Comparison of ENCODE assay signal across 7 mouse cellular contexts in genomic region chr1:172028394-172029275, GRCm38 (mm10). TPM values are rescaled to one million over a fixed set of nuclear protein-coding genes. Genes with fewer than 3 reads are reported as not detected.
A peak's percentile ranks its signal among the peaks of the same experiment; 100 is the strongest.
DNase-seq lines count a peak whose midpoint lies in the region; ATAC-seq and TF ChIP-seq lines count a peak whose summit lies in the region.

TSS of gene Vangl2 (minus strand) at chr1:172028444.

- intact Hi-C loops in left cerebral cortex, postnatal 14 days (cut with DNase I): no loop called here

- peak within 1 kb of the TSS; percentile 75 for H3K4me2 ChIP-seq in lung, embryonic 16.5 days (ENCODE audit: low read depth, low read length)
- H3K4me2 ChIP-seq in forebrain, embryonic 13.5 days: peak within 1 kb of the TSS; percentile 96

- peak within 1 kb of the TSS; percentile 96 for H3K4me3 ChIP-seq in lung, embryonic 16.5 days (ENCODE audit: low read length)
- peak within 1 kb of the TSS; percentile 95 for H3K4me3 ChIP-seq in forebrain, embryonic 13.5 days
- H3K4me3 ChIP-seq in olfactory bulb, adult 2 months (ENCODE audit: insufficient read depth, low read depth, low read length): peak within 1 kb of the TSS; percentile 87

- WGBS in lung, embryonic 16.5 days: 53% methylated on average over 21 of the region's 21 CpGs
- 20% methylated on average over 21 of the region's 21 CpGs for WGBS in forebrain, embryonic 13.5 days
- WGBS in olfactory bulb, adult 2 months: 68% methylated on average over 21 of the region's 21 CpGs

- peak within 1 kb of the TSS; percentile 51; the same call in 1 of the 2 replicates for H3K27ac ChIP-seq in lung, embryonic 16.5 days (ENCODE audit: low read length)
- H3K27ac ChIP-seq in forebrain, embryonic 13.5 days: peak within 1 kb of the TSS; percentile 99
- H3K27ac ChIP-seq in olfactory bulb, adult 2 months (ENCODE audit: insufficient read depth, low read depth, low read length): peak within 1 kb of the TSS; percentile 89

- no peak for DNase-seq in lung, postnatal 14 days
- DNase-seq in left cerebral cortex, postnatal 14 days (ENCODE audit: low spot score in 2 of 2): no peak
- no peak for DNase-seq in urinary bladder, postnatal 25 days (ENCODE audit: low spot score)
- DNase-seq in cerebellum, postnatal 25 days: no peak

- H3K36me3 ChIP-seq in lung, embryonic 16.5 days (ENCODE audit: control insufficient read depth, insufficient read depth, low read length): no peaks in the 10 kb centered on the region
- H3K36me3 ChIP-seq in forebrain, embryonic 13.5 days (ENCODE audit: poor library complexity, severe bottlenecking): 0 out of 2 replicates have a peak, but pooled peaks cover 1% of the 10 kb centered on the region

- no peak for ATAC-seq in lung, embryonic 16.5 days (ENCODE audit: low read depth)
- no peak for ATAC-seq in forebrain, embryonic 13.5 days

- no peak for TF ChIP-seq CTCF in olfactory bulb, adult 2 months (IDR thresholded peaks at IDR 0.05; ENCODE audit: insufficient read depth, low read depth, low read length)

- TF ChIP-seq POLR2A in olfactory bulb, adult 2 months (IDR thresholded peaks at IDR 0.05; ENCODE audit: insufficient read depth, low read depth, low read length): no peak

- H3K4me1 ChIP-seq in lung, embryonic 16.5 days (replicated peaks; ENCODE audit: control insufficient read depth, insufficient read depth, low read length): peaks cover 21% of the 10 kb centered on the region
- peaks cover 46% of the 10 kb centered on the region for H3K4me1 ChIP-seq in forebrain, embryonic 13.5 days
- peaks cover 20% of the 10 kb centered on the region for H3K4me1 ChIP-seq in olfactory bulb, adult 2 months (ENCODE audit: control insufficient read depth, insufficient read depth, low read length)

- H3K9ac ChIP-seq in lung, embryonic 16.5 days (ENCODE audit: low read length): peak within 1 kb of the TSS; percentile 94
- peak within 1 kb of the TSS; percentile 98 for H3K9ac ChIP-seq in forebrain, embryonic 13.5 days

- no peaks in the 10 kb centered on the region for H3K27me3 ChIP-seq in lung, embryonic 16.5 days (ENCODE audit: control insufficient read depth, insufficient read depth, low read depth, low read length)
- H3K27me3 ChIP-seq in forebrain, embryonic 13.5 days: no peaks in the 10 kb centered on the region

- H3K9me3 ChIP-seq in lung, embryonic 16.5 days (ENCODE audit: control insufficient read depth, low read length): no peaks in the 10 kb centered on the region
- no peaks in the 10 kb centered on the region for H3K9me3 ChIP-seq in forebrain, embryonic 13.5 days (replicated peaks)

RNA-seq across cellular contexts. Expression of gene Vangl2, which starts in this region (rescaled TPM):
- 10.8 and 12.2 TPM in 2 replicates for polyA plus RNA-seq in lung, embryonic 16.5 days (2015; fragmentation: Nextera tagmentation; extraction: Ambion mirVana)
- polyA plus RNA-seq in forebrain, embryonic 13.5 days (2015; fragmentation: Nextera tagmentation; extraction: Ambion mirVana): 55.0 and 55.4 TPM in 2 replicates
- 10 to 100 TPM; 17.4 to 21.5 TPM for total RNA-seq in left cerebral cortex, postnatal 14 days (2021)
- polyA plus RNA-seq in olfactory bulb, adult 2 months (2012; ENCODE audit: insufficient read depth, insufficient read length, low replicate concordance, missing spikeins): not detected in 2 replicates
